Mouse (Mus musculus) hindbrain, embryonic 10.5 days (tissue): Measurements from ENCODE around the gene Cldn7. TPM values are rescaled to one million over a fixed set of nuclear protein-coding genes. Genes with fewer than 3 reads are reported as not detected.
A peak's percentile ranks its signal among the peaks of the same experiment; 100 is the strongest.
"Not testable (repeated sequence)": the region's sequence is repeated elsewhere in the genome, so short reads cannot be mapped to it uniquely, and the experiment has no call there.

Experiments used
- DNase-seq: peaks from one replicate; pipeline ENCODE4 v3.0.0-alpha.2; 2017; ENCODE audit warnings: low spot score
- H3K27ac ChIP-seq: fragments of 300-500 bp; sonication (generic); 2 replicates; pipeline ENCODE4 v1.5.1; 2016; ENCODE audit warnings: mild to moderate bottlenecking, moderate library complexity
- H3K27me3 ChIP-seq: fragments of 300-500 bp; sonication (generic); 2 replicates; pipeline ENCODE4 v1.6.1; 2016; ENCODE audit warnings: mild to moderate bottlenecking; ENCODE audit not compliant: poor library complexity, insufficient read depth, severe bottlenecking
- H3K36me3 ChIP-seq: fragments of 300-500 bp; sonication (generic); 2 replicates; pipeline ENCODE4 v1.6.1; 2016; ENCODE audit warnings: mild to moderate bottlenecking, moderate library complexity
- H3K4me1 ChIP-seq: fragments of 300-500 bp; sonication (generic); replicated peaks from 2 replicates; pipeline ENCODE4 v1.6.1; 2016; ENCODE audit warnings: mild to moderate bottlenecking
- H3K4me3 ChIP-seq: fragments of 300-500 bp; sonication (generic); 2 replicates; pipeline ENCODE4 v1.5.1; 2016; ENCODE audit warnings: mild to moderate bottlenecking, moderate library complexity
- H3K9me3 ChIP-seq: fragments of 300-500 bp; sonication (generic); 2 replicates; pipeline ENCODE4 v1.6.1; 2016; ENCODE audit warnings: mild to moderate bottlenecking, moderate library complexity
- WGBS: fragments of 180-500 bp; shearing (Covaris S2); methylation state at CpG from one replicate; pipeline ENCODE4 v1.1.7; 2016; 5-methylcytosine and 5-hydroxymethylcytosine counted together
- polyA plus RNA-seq: library from polyadenylated mRNA; unstranded; fragments of >200 nt; fragmentation: Nextera tagmentation; extraction: Ambion mirVana; gene quantifications from 2 replicates; pipeline ENCODE4 v1.2.1, GENCODE M21; 2016

Gene Cldn7
- polyA plus RNA-seq, 1 experiment from 2014 or later, result 14.6 TPM

- H3K9me3 ChIP-seq, result no peaks in the 10 kb centered on the region
- H3K36me3 ChIP-seq, result peaks cover 26% of the 10 kb centered on the region
- 5% methylated on average over 12 of the region's 12 CpGs for WGBS
- H3K27ac ChIP-seq, result peak overlapping the region; percentile 98
- H3K4me3 ChIP-seq, result peak overlapping the region; percentile 91
- H3K4me1 ChIP-seq, result peaks cover 31% of the 10 kb centered on the region
- no peak for DNase-seq
- no peaks in the 10 kb centered on the region for H3K27me3 ChIP-seq
These were observed 42.4 kb upstream of the Cldn7 start for GRCm38 (mm10) chr11:69922012-69922756.

DNA sequence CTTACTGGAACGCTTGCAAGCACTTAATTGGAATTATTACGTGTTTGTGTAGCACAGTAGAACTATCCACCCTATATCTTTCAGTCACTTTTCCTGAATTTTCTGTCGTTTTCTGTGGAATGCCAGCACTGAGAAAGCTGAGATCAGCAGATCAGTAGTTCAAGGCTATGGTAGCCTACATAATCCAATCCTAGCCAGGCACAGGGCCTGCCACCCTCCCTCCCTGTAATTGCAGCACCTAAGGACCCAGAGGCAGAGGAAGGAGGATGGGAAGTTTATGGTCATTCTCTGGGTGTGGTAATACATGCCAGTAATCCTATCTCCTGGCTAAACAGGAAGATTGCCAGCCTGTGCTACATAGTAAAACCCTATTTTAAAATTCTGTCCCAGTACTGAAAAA lies 41.8 kb upstream of the Cldn7 start:
- H3K4me3 ChIP-seq, result peak overlapping the region; percentile 91
- DNase-seq, result no peak
- WGBS, result 72% methylated on average over 3 of the region's 3 CpGs
- no peaks in the 10 kb centered on the region for H3K27me3 ChIP-seq
- H3K9me3 ChIP-seq, result no peaks in the 10 kb centered on the region
- peak overlapping the region; percentile 98 for H3K27ac ChIP-seq
- peaks cover 20% of the 10 kb centered on the region for H3K36me3 ChIP-seq
- H3K4me1 ChIP-seq, result peaks cover 25% of the 10 kb centered on the region

- no peak for DNase-seq
- H3K4me3 ChIP-seq, result no peak overlapping the region
- 95% methylated on average over 2 of the region's 2 CpGs for WGBS
- peaks cover 6% of the 10 kb centered on the region for H3K4me1 ChIP-seq
- H3K36me3 ChIP-seq, result no peaks in the 10 kb centered on the region
- H3K27me3 ChIP-seq, result no peaks in the 10 kb centered on the region
- H3K9me3 ChIP-seq, result no peaks in the 10 kb centered on the region
- H3K27ac ChIP-seq, result no peak overlapping the region
These were observed 37.1 kb upstream of the Cldn7 start for GRCm38 (mm10) chr11:69927501-69927900.

GRCm38 (mm10) chr11:69929712-69930111 lies 34.9 kb upstream of the Cldn7 start:
- Histone ChIP-seq H3K9me3 (no peaks in the 10 kb centered on the region), H3K4me3 (no peak overlapping the region), H3K4me1 (peaks cover 9% of the 10 kb centered on the region; the same call in 1 of the 2 replicates), H3K27ac (no peak overlapping the region), H3K36me3 (no peaks in the 10 kb centered on the region), H3K27me3 (peaks cover 10% of the 10 kb centered on the region; the same call in 1 of the 2 replicates)
- 88% methylated on average over 4 of the region's 4 CpGs for WGBS
- no peak for DNase-seq

DNA sequence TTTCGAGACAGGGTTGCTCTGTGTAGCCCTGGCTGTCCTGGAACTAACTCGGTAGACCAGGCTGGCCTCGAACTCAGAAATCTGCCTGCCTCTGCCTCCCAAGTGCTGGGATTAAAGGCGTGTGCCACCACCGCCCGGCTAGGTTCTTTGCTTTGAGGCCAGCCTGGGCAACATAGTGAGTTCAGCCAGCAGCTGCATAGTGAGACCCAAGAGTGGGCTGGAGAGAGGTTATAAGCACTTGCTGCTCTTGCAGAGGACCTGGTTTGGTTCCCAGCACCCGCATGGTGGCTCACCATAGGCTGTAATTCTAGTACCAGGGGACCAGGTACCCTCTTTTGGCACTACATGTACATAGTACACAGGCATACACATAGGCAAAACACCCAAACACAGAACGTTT lies 34.4 kb upstream of the Cldn7 start:
- DNase-seq, H3K36me3 ChIP-seq, H3K27ac ChIP-seq, H3K9me3 ChIP-seq, H3K4me3 ChIP-seq: not testable (repeated sequence)
- H3K27me3 ChIP-seq, result peaks cover 15% of the 10 kb centered on the region
- 88% methylated on average over 8 of the region's 8 CpGs for WGBS
- peaks cover 13% of the 10 kb centered on the region for H3K4me1 ChIP-seq

DNA sequence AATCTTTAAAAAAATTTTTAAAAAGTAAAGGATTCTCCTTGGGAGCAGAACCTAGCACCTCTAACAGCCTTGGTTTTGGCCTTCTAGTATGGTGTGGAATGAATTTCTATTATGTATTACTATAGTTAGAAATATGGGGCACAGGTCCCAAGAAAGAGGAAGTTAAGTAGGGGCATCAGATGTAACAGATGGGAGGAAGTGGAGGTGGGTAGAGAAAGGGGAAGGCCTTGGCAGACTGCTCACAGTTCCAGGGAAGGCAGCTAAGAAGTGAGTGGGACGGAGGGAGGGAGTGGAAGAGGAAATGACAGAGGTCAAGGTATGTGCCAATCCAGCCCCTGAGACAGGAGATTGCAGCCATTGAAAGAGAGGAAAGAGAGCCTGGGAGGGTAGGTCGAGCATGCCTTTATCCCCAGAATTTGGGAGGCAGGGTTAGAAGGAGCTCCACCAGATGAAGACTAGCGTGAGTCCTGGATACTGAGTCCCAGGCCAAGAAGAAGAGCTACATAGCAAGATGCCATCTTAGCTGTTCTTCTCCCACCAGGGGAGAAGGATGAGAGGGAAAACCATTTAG lies 33.5 kb upstream of the Cldn7 start:
- Histone ChIP-seq H3K27ac (no peak overlapping the region), H3K27me3 (peaks cover 23% of the 10 kb centered on the region), H3K4me1 (peaks cover 22% of the 10 kb centered on the region), H3K36me3 (no peaks in the 10 kb centered on the region), H3K9me3 (no peaks in the 10 kb centered on the region), H3K4me3 (no peak overlapping the region)
- WGBS, result 84% methylated on average over 3 of the region's 3 CpGs
- no peak for DNase-seq

DNA sequence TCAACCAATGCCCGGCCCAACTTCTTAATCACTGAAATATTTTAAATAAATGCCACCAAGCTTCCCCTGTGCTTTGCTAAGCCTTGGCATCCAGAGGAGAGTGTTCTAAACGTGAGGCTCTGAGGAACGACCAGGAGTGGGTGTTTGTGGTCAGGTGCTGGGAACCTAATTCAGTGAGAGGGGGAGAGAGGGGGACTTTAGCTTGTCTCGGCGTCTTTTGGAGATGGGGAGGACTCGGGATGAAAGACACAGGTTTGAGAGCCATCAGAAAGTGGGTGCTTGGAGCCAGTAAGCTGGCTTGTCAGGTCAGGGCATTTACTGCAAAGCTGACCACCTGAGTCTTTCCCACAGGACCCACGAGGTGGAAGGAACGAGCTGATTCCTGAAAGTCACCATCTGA lies 32.8 kb upstream of the Cldn7 start:
- H3K9me3 ChIP-seq, result no peaks in the 10 kb centered on the region
- H3K27ac ChIP-seq, result no peak overlapping the region
- peaks cover 30% of the 10 kb centered on the region for H3K27me3 ChIP-seq
- H3K4me1 ChIP-seq, result peaks cover 29% of the 10 kb centered on the region
- H3K36me3 ChIP-seq, result no peaks in the 10 kb centered on the region
- no peak for DNase-seq
- no peak overlapping the region for H3K4me3 ChIP-seq
- 77% methylated on average over 8 of the region's 8 CpGs for WGBS

DNA sequence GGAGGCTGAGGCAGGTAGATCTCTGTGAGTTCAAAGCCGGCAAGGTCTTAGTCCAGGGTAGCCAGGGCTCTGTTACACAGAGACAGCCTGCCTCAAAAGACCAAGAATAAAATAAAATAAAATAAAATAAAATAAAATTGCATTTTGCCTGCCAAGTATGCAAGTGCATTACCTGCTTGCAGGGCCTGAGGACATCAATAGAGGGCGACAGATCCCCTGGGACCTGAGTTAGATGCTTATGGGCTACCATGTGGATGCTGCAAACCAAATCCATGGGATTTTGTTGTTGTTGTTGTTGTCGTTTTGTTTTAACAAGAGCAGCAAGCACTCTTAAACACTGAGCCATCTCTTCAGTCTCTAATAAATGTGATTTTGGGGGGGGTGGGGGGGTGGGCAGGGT lies 32.3 kb upstream of the Cldn7 start:
- Histone ChIP-seq H3K4me1 (peaks cover 33% of the 10 kb centered on the region), H3K9me3 (no peaks in the 10 kb centered on the region), H3K36me3 (no peaks in the 10 kb centered on the region), H3K27me3 (peaks cover 35% of the 10 kb centered on the region), H3K27ac (no peak overlapping the region), H3K4me3 (no peak overlapping the region)
- DNase-seq, result no peak
- 41% methylated on average over 3 of the region's 3 CpGs for WGBS

- Histone ChIP-seq H3K4me1 (peaks cover 39% of the 10 kb centered on the region), H3K27ac (no peak overlapping the region), H3K27me3 (peaks cover 43% of the 10 kb centered on the region), H3K36me3 (no peaks in the 10 kb centered on the region), H3K9me3 (no peaks in the 10 kb centered on the region), H3K4me3 (no peak overlapping the region)
- DNase-seq, result no peak
- WGBS, result 76% methylated on average over 4 of the region's 4 CpGs
These were observed 31.5 kb upstream of the Cldn7 start for GRCm38 (mm10) chr11:69933066-69933465.

DNA sequence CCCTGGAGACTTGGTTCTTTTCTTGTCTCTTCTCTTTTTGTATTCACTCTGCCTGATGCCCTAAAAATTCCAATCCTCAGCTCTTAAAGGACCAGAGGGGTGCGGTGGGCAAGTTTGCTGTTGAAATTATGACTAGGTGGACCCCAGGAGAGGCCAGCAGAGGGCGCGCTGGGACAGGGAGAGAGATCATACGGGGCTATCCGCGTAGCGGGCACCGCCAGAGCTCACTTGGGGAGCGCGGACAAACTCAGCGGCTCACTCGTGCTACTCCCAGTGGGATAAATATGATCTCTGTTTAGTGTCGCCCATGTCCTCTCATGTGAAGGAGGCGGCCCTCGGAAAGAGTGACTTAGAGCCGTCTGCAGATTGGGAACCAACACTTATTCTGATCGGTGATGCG lies 30.4 kb upstream of the Cldn7 start:
- Histone ChIP-seq H3K4me1 (peaks cover 41% of the 10 kb centered on the region), H3K36me3 (no peaks in the 10 kb centered on the region), H3K27ac (no peak overlapping the region), H3K4me3 (peak overlapping the region; percentile 66), H3K27me3 (peaks cover 55% of the 10 kb centered on the region), H3K9me3 (no peaks in the 10 kb centered on the region)
- 3% methylated on average over 18 of the region's 18 CpGs for WGBS
- peak; percentile 94 for DNase-seq

DNA sequence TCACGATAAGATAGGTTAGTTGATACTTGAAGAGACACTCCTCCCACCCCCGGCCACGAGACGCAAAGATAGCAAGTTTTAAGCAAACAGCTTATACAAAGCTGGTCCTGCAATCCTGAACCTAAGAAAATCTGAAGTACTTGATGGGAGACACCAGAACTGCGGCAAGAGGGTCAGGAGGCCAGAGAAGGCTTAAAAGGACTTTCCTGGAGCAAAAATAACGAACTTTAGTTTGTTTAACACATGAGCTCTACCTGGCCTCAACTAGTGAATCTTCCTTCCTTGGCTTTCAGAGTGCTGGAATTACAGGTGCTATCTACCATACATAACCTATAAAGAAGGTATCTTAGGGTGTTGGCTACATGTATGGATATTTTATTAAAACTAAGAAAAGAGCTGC lies 29.9 kb upstream of the Cldn7 start:
- 23% methylated on average over 6 of the region's 6 CpGs for WGBS
- no peaks in the 10 kb centered on the region for H3K36me3 ChIP-seq
- H3K4me3 ChIP-seq, result peak overlapping the region; percentile 66
- no peaks in the 10 kb centered on the region for H3K9me3 ChIP-seq
- H3K27me3 ChIP-seq, result peaks cover 60% of the 10 kb centered on the region
- H3K4me1 ChIP-seq, result peaks cover 41% of the 10 kb centered on the region
- no peak overlapping the region for H3K27ac ChIP-seq
- DNase-seq, result no peak

DNA sequence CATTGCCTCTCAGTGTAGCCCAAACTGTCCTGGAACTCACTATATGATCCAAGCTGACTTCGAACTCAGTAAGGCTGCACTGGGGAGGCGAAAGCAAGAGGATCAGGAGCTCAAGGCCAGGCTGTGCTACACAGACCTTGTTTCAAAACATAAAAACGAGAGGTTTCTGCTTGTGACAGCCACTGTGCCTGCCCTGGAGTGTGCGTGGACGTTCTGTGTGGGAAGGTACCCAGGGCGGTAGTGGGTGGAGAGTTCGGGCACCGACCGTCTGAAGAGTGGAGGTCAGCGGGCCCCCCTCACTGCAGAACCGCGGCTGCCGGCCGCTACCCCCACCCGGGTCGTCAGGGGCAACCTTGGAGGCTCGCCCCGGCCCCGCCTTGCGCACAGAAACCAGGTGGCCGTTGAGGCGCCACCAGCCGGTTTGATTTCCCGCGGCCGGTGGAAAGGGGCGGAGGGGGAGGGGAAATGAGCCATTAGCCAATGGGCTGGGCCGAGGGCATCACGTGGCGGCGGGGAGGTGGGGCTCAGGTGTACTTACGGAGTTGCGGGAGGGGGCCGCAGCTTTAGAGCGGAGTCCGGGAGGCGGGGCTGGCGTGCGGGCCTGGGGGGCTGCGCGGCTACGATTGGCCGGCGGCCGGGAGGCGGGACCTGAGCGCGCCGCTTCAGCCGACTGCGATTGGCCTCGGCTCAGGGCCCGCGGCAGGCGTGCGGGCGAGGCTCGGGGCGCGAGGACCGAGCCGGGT lies 29.3 kb upstream of the Cldn7 start, which contains the start of gene Ybx2:
Gene Ybx2 (plus strand): TSS at position 660 of the 743 bp plus-strand sequence.
- Histone ChIP-seq H3K4me3 (peak within 1 kb of the TSS; percentile 66), H3K27ac (peak within 1 kb of the TSS; percentile 86), H3K4me1 (peaks cover 41% of the 10 kb centered on the region), H3K9me3 (no peaks in the 10 kb centered on the region), H3K27me3 (peaks cover 65% of the 10 kb centered on the region), H3K36me3 (no peaks in the 10 kb centered on the region)
- peak; percentile 90 for DNase-seq
- 2% methylated on average over 61 of the region's 62 CpGs for WGBS

DNA sequence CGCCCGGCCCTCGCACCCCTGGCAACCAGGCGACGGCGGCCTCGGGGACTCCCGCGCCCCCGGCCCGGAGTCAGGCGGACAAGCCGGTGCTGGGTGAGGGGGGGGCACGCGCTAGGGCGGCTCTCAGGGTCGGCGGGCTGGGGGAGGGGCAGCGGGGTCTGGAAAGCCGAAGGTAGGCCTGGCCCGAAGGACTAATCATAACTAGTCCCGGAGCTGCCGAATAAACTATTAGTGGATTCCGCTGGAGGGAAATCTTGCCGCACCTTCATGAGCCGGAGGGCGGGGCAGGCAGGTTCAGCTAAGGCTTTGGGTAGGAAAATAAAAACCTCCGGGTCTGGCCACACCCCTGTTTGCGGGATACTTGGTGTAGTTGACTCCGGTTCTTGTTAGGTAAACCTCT lies 28.4 kb upstream of the Cldn7 start:
- H3K27me3 ChIP-seq, result peaks cover 65% of the 10 kb centered on the region
- no peaks in the 10 kb centered on the region for H3K36me3 ChIP-seq
- H3K4me1 ChIP-seq, result peaks cover 41% of the 10 kb centered on the region
- no peaks in the 10 kb centered on the region for H3K9me3 ChIP-seq
- H3K27ac ChIP-seq, result peak overlapping the region; percentile 86
- WGBS, result 3% methylated on average over 30 of the region's 30 CpGs
- peak overlapping the region; percentile 66 for H3K4me3 ChIP-seq
- peak; percentile 34 for DNase-seq
